Mouse (Mus musculus): ENCODE results near the gene Zscan2. TPM values are rescaled to one million over a fixed set of nuclear protein-coding genes. Genes with fewer than 3 reads are reported as not detected.

Gene Zscan2
- polyA plus RNA-seq, 1 experiment from 2014 or later, result 0.63 TPM

DNA sequence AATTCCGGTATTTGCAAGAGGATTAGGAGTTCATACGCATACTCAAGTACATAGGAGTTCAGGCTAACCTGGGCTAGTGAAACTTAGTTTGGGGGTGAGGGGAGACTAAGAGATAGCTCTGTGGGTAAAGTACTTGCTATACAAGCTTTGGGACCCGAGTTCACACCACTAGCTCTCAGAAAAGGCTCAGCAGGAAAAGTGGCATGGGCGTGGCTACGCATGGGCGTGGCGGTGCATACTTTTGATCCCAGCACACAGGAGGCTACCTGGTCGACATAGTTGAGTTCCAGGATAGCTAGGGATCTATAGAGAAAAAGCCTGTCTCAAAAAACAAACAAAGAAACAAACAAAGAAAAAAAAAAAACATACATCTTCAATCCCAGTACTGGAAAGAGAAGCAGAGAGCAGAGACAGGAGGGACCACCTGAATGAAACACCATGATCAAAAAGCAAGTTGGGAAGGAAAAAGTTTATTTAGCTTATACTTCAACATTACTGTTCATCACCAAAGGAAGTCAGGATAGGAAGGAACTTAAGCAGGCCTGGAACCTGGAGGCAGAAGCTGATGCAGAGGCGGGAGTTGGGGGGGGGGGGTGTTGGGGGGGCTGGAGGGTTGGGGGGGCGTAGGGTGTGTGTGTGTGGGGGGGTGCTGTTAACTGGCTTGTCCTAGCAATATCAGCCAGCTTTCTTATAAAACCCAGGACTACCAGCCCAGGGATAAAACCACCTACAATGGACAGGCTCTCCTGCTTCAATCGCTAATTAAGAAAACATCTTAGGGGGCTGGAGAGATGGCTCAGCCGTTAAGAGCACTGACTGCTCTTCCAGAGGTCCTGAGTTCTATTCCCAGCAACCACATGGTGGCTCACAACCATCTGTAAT, 26.8 kb upstream of the Zscan2 start:
- no peak overlapping the region for H3K4me2 ChIP-seq (replicated peaks; ENCODE audit: low read depth)
- no peaks in the 10 kb centered on the region for H3K4me1 ChIP-seq (replicated peaks; ENCODE audit: control insufficient read depth, insufficient read depth)
- no peaks in the 10 kb centered on the region for H3K36me3 ChIP-seq (ENCODE audit: control insufficient read depth, insufficient read depth, low read length)
- DNase-seq (ENCODE audit: low spot score), result peak; percentile 58
- TF ChIP-seq CTCF (IDR thresholded peaks at IDR 0.05; ENCODE audit: low read depth), result no peak
- TF ChIP-seq EP300 (optimal IDR thresholded peaks at IDR 0.05), result no peak
- H3K27me3 ChIP-seq (ENCODE audit: control insufficient read depth, insufficient read depth, low read length), result no peaks in the 10 kb centered on the region
- H3K9me3 ChIP-seq (ENCODE audit: control insufficient read depth, low read length), result no peaks in the 10 kb centered on the region
- H3K4me3 ChIP-seq (ENCODE audit: low read depth, low read length), result no peak overlapping the region
- ATAC-seq (ENCODE audit: low FRiP score, low TSS enrichment), result no peak
- no peak overlapping the region for H3K9ac ChIP-seq (ENCODE audit: low read length)
- H3K27ac ChIP-seq (replicated peaks), result no peak overlapping the region
- 25% methylated on average over 12 of the region's 12 CpGs for WGBS

DNA sequence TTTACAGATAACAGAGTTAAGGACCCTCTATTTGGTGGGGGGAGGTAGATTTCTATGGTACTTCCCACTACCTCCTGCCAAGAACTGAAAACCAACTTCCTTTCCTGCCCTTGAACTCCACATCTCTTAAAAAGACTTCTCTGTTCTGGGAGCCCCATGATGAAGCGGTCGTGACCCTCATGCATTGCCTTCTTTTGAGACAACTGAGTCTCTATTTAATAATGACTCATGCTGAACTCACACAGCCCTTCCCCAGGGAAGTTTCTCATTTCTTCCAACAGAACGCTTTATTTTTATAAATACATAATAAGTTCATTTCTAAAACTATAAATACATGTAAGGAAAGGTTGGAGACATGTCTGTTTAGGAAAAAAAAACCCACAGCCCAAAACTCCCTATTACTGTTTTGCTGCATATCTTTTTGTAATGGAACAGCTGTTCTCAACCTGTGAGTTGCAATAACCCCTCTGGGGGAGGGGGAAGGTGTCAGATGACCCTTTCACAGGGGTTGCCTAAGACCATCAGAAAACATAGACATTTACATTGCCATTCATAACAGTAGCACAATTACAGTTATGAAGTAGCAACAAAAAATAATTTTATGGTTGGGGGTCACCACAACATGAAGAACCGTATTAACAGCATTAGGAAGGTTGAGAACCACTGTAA, 24.6 kb upstream of the Zscan2 start:
- WGBS, result 55% methylated on average over 4 of the region's 4 CpGs
- no peak overlapping the region for H3K4me2 ChIP-seq (replicated peaks; ENCODE audit: low read depth)
- H3K4me3 ChIP-seq (ENCODE audit: low read depth, low read length), result no peak overlapping the region
- no peak overlapping the region for H3K9ac ChIP-seq (ENCODE audit: low read length)
- H3K27ac ChIP-seq (replicated peaks), result no peak overlapping the region
- H3K9me3 ChIP-seq (ENCODE audit: control insufficient read depth, low read length), result no peaks in the 10 kb centered on the region
- TF ChIP-seq CTCF (IDR thresholded peaks at IDR 0.05; ENCODE audit: low read depth), result no peak
- no peak for TF ChIP-seq EP300 (optimal IDR thresholded peaks at IDR 0.05)
- ATAC-seq (ENCODE audit: low FRiP score, low TSS enrichment), result no peak
- H3K36me3 ChIP-seq (ENCODE audit: control insufficient read depth, insufficient read depth, low read length), result no peaks in the 10 kb centered on the region
- H3K27me3 ChIP-seq (ENCODE audit: control insufficient read depth, insufficient read depth, low read length), result no peaks in the 10 kb centered on the region
- 0 out of 2 replicates have a peak, but pooled peaks cover 2% of the 10 kb centered on the region for H3K4me1 ChIP-seq (replicated peaks; ENCODE audit: control insufficient read depth, insufficient read depth)
- DNase-seq (ENCODE audit: low spot score), result no peak

DNA sequence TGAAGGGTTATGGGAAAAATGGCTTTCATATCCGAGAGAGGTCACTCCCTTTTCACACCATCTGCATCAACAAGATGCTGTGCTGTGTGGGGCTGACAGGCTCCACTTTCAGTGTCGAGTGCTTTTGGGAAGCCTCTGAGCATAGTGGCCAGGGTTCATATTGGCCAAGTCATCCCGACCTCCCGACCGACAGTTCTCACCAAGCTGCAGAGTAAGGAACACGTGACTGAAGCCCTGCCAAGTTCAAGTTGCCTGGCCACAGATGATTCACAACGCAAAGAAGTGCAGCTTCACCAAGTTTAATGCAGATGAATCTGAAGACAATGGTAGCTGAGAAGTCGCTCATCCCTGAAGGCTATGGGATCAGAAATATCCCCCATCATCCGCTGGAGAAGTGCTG, 23.0 kb upstream of the Zscan2 start:
- Histone ChIP-seq H3K4me3 (ENCODE audit: low read depth, low read length) (no peak overlapping the region), H3K9ac (ENCODE audit: low read length) (no peak overlapping the region), H3K4me2 (replicated peaks; ENCODE audit: low read depth) (no peak overlapping the region), H3K9me3 (ENCODE audit: control insufficient read depth, low read length) (no peaks in the 10 kb centered on the region), H3K27ac (replicated peaks) (no peak overlapping the region), H3K4me1 (replicated peaks; ENCODE audit: control insufficient read depth, insufficient read depth) (0 out of 2 replicates have a peak, but pooled peaks cover 2% of the 10 kb centered on the region), H3K36me3 (ENCODE audit: control insufficient read depth, insufficient read depth, low read length) (no peaks in the 10 kb centered on the region), H3K27me3 (ENCODE audit: control insufficient read depth, insufficient read depth, low read length) (no peaks in the 10 kb centered on the region)
- ATAC-seq (ENCODE audit: low FRiP score, low TSS enrichment), result no peak
- TF ChIP-seq EP300 (optimal IDR thresholded peaks at IDR 0.05) (no peak), CTCF (IDR thresholded peaks at IDR 0.05; ENCODE audit: low read depth) (no peak)
- no peak for DNase-seq (ENCODE audit: low spot score)
- 46% methylated on average over 9 of the region's 9 CpGs for WGBS

DNA sequence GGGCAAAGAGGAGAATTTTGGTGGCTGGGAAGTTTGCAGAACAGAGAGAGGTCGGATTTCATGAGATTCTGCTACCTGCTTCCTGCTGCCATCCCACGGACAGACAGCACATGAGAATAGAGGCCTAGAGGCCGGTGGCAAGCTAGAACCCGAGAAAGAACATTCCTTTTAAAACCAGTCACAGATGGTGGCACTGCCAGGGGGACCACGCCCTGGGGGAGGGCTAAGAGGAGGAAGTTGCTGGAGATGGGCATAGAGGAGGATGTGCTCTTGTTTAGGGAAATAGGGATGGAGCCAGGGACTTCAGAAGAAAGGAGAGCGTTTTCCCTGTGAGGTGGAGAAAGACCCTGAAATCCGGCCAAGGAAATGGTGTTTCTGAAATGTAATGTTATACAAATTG, 22.5 kb upstream of the Zscan2 start:
- DNase-seq (ENCODE audit: low spot score) (no peak), ATAC-seq (ENCODE audit: low FRiP score, low TSS enrichment) (no peak)
- H3K36me3 ChIP-seq (ENCODE audit: control insufficient read depth, insufficient read depth, low read length), result no peaks in the 10 kb centered on the region
- no peaks in the 10 kb centered on the region for H3K9me3 ChIP-seq (ENCODE audit: control insufficient read depth, low read length)
- no peak overlapping the region for H3K27ac ChIP-seq (replicated peaks)
- 0 out of 2 replicates have a peak, but pooled peaks cover 2% of the 10 kb centered on the region for H3K4me1 ChIP-seq (replicated peaks; ENCODE audit: control insufficient read depth, insufficient read depth)
- TF ChIP-seq EP300 (optimal IDR thresholded peaks at IDR 0.05) (no peak), CTCF (IDR thresholded peaks at IDR 0.05; ENCODE audit: low read depth) (no peak)
- WGBS, result 46% methylated on average over 7 of the region's 7 CpGs
- no peaks in the 10 kb centered on the region for H3K27me3 ChIP-seq (ENCODE audit: control insufficient read depth, insufficient read depth, low read length)
- no peak overlapping the region for H3K9ac ChIP-seq (ENCODE audit: low read length)
- no peak overlapping the region for H3K4me2 ChIP-seq (replicated peaks; ENCODE audit: low read depth)
- H3K4me3 ChIP-seq (ENCODE audit: low read depth, low read length), result no peak overlapping the region

DNA sequence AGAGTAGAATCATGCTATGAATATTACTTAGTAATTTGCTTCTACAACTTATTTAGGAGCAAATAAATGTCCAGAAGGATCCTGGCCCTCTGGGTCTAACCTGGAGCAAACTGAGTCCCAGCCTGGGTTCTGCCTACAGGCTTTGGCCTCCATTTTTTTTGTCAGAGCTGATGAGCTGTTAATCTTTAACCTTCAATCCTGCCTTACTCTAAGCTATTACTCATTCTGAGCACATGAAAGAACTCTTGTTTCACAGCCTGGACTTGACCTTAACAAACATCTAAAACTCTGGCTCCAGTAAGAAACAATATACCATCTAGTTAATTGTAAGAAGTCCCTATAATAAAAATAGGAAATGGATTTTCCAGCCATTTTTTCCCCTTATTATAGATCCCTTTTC, 21.0 kb upstream of the Zscan2 start:
- ATAC-seq (ENCODE audit: low FRiP score, low TSS enrichment), result peak; percentile 40; the same call in 1 of the 2 replicates

More for the DNA sequence above, 21.0 kb upstream of the Zscan2 start:
- H3K4me3 ChIP-seq (ENCODE audit: low read depth, low read length), result no peak overlapping the region
- H3K9ac ChIP-seq (ENCODE audit: low read length), result no peak overlapping the region
- H3K27me3 ChIP-seq (ENCODE audit: control insufficient read depth, insufficient read depth, low read length), result no peaks in the 10 kb centered on the region
- H3K27ac ChIP-seq (replicated peaks), result no peak overlapping the region
- 0 out of 2 replicates have a peak, but pooled peaks cover 2% of the 10 kb centered on the region for H3K4me1 ChIP-seq (replicated peaks; ENCODE audit: control insufficient read depth, insufficient read depth)
- no peaks in the 10 kb centered on the region for H3K36me3 ChIP-seq (ENCODE audit: control insufficient read depth, insufficient read depth, low read length)
- TF ChIP-seq CTCF (IDR thresholded peaks at IDR 0.05; ENCODE audit: low read depth) (no peak), EP300 (optimal IDR thresholded peaks at IDR 0.05) (no peak)
- no peak overlapping the region for H3K4me2 ChIP-seq (replicated peaks; ENCODE audit: low read depth)
- H3K9me3 ChIP-seq (ENCODE audit: control insufficient read depth, low read length), result no peaks in the 10 kb centered on the region
- DNase-seq (ENCODE audit: low spot score), result no peak
